Mouse (Mus musculus) hindbrain, postnatal 0 days (tissue): ENCODE results near the gene Plekha8. TPM values are rescaled to one million over a fixed set of nuclear protein-coding genes. Genes with fewer than 3 reads are reported as not detected.

Source experiments
- ATAC-seq: fragments of 200-750 bp; cut with Nextera tagmentation; 2 replicates; pipeline ENCODE4 v1.8.0; 2017; ENCODE audit warnings: mild to moderate bottlenecking, moderate TSS enrichment, moderate library complexity
- DNase-seq: peaks from one replicate; pipeline ENCODE4 v3.0.0-alpha.2; 2015; ENCODE audit warnings: low spot score
- H3K27ac ChIP-seq: fragments of 300-500 bp; sonication (generic); 2 replicates; pipeline ENCODE4 v1.5.1; 2014; ENCODE audit warnings: mild to moderate bottlenecking
- H3K27me3 ChIP-seq: fragments of 300-500 bp; sonication (generic); 2 replicates; pipeline ENCODE4 v1.6.1; 2014; ENCODE audit warnings: low read length, mixed read lengths; ENCODE audit not compliant: insufficient read depth
- H3K36me3 ChIP-seq: fragments of 300-500 bp; sonication (generic); 2 replicates; pipeline ENCODE4 v1.6.1; 2014; ENCODE audit warnings: low read length, mixed read lengths; ENCODE audit not compliant: insufficient read depth
- H3K4me1 ChIP-seq: fragments of 300-500 bp; sonication (generic); 2 replicates; pipeline ENCODE4 v1.6.1; 2014; ENCODE audit warnings: antibody characterized with exemption, low read length, mixed read lengths; ENCODE audit not compliant: insufficient read depth
- H3K4me2 ChIP-seq: fragments of 300-500 bp; sonication (generic); 2 replicates; pipeline ENCODE4 v1.6.1; 2014; ENCODE audit warnings: low read depth, mild to moderate bottlenecking, low read length, moderate library complexity, mixed read lengths
- H3K4me3 ChIP-seq: fragments of 300-500 bp; sonication (generic); 2 replicates; pipeline ENCODE4 v1.5.1; 2014; ENCODE audit warnings: low read length
- H3K9ac ChIP-seq: fragments of 300-500 bp; sonication (generic); replicated peaks from 2 replicates; pipeline ENCODE4 v1.6.1; 2014; ENCODE audit warnings: mild to moderate bottlenecking, low read length, moderate library complexity, mixed read lengths
- H3K9me3 ChIP-seq: fragments of 300-500 bp; sonication (generic); 2 replicates; pipeline ENCODE4 v1.6.1; 2016; ENCODE audit warnings: low read length, mixed read lengths
- CTCF ChIP-seq: IDR thresholded peaks from 2 replicates; pipeline ENCODE4 v1.5.1; 2016; ENCODE audit warnings: antibody characterized with exemption, control low read depth, low read depth
- WGBS: fragments of 180-500 bp; shearing (Covaris S2); extraction: QIAGEN DNeasy Blood & Tissue Kit; methylation state at CpG from one replicate; pipeline ENCODE4 v1.1.7; 2014; 5-methylcytosine and 5-hydroxymethylcytosine counted together
- polyA plus RNA-seq: library from polyadenylated mRNA; unstranded; fragments of >200 nt; fragmentation: Nextera tagmentation; extraction: Ambion mirVana; gene quantifications from 2 replicates; pipeline ENCODE4 v1.2.1, GENCODE M21; 2015
- total RNA-seq: library from RNA; depleted of rRNA; stranded (reverse); fragments of >200 nt; gene quantifications from 2 replicates; pipeline ENCODE4 v1.2.3, GENCODE M21; 2014

Plekha8 gene
- total and polyA plus RNA-seq, 2 experiments from 2014 or later = 4.8 to 13.4 TPM

- Histone ChIP-seq H3K9ac (no peak overlapping the region), H3K4me3 (no peak overlapping the region), H3K4me2 (no peak overlapping the region), H3K27ac (no peak overlapping the region), H3K9me3 (no peaks in the 10 kb centered on the region), H3K4me1 (no peaks in the 10 kb centered on the region), H3K27me3 (no peaks in the 10 kb centered on the region), H3K36me3 (no peaks in the 10 kb centered on the region)
- no peak for TF ChIP-seq CTCF
- DNase-seq = no peak
- 42% methylated on average over 5 of the region's 5 CpGs for WGBS
- no peak for ATAC-seq
These were observed 78.0 kb downstream of the Plekha8 start for GRCm38 (mm10) chr6:54672901-54673300.

- Histone ChIP-seq H3K27ac (no peak overlapping the region), H3K9me3 (no peaks in the 10 kb centered on the region), H3K36me3 (no peaks in the 10 kb centered on the region), H3K9ac (no peak overlapping the region), H3K4me2 (no peak overlapping the region), H3K4me1 (no peaks in the 10 kb centered on the region; the same call in 1 of the 2 replicates), H3K27me3 (no peaks in the 10 kb centered on the region), H3K4me3 (no peak overlapping the region)
- ATAC-seq (no peak), DNase-seq (no peak)
- 73% methylated on average over 5 of the region's 5 CpGs for WGBS
- no peak for TF ChIP-seq CTCF
These were observed 84.8 kb downstream of the Plekha8 start for GRCm38 (mm10) chr6:54679686-54680085.

- peak within 1 kb of the TSS; percentile 72 for H3K27ac ChIP-seq
- 3% methylated on average over 47 of the region's 48 CpGs for WGBS
- peak; percentile 97 for ATAC-seq
These were observed 86.2 kb downstream of the Plekha8 start, which contains the start of gene Mturn for GRCm38 (mm10) chr6:54680891-54681745. Gene Mturn, plus strand, starts transcription at chr6:54681624.

GRCm38 (mm10) chr6:54681746-54682428, 87.0 kb downstream of the Plekha8 start:
- TF ChIP-seq CTCF = no peak
- Histone ChIP-seq H3K4me3 (peak overlapping the region; percentile 95), H3K9me3 (no peaks in the 10 kb centered on the region), H3K4me2 (peak overlapping the region; percentile 89), H3K4me1 (no peaks in the 10 kb centered on the region; the same call in 1 of the 2 replicates), H3K27ac (peak overlapping the region; percentile 72), H3K36me3 (no peaks in the 10 kb centered on the region), H3K27me3 (no peaks in the 10 kb centered on the region), H3K9ac (peak overlapping the region; percentile 84)
- DNase-seq (peak; percentile 63), ATAC-seq (no peak; the same call in 1 of the 2 replicates)
- WGBS = under 1% methylated on average over 61 of the region's 61 CpGs

More at GRCm38 (mm10) chr6:54680891-54681745, 86.2 kb downstream of the Plekha8 start, which contains the start of gene Mturn:
- Histone ChIP-seq H3K4me1 (no peaks in the 10 kb centered on the region; the same call in 1 of the 2 replicates), H3K9me3 (no peaks in the 10 kb centered on the region), H3K27me3 (no peaks in the 10 kb centered on the region), H3K4me3 (peak within 1 kb of the TSS; percentile 95), H3K4me2 (peak within 1 kb of the TSS; percentile 89), H3K9ac (peak within 1 kb of the TSS; percentile 84), H3K36me3 (no peaks in the 10 kb centered on the region)
- TF ChIP-seq CTCF = no peak
- DNase-seq = peak; percentile 96

- no peak for DNase-seq
- ATAC-seq = no peak
- Histone ChIP-seq H3K36me3 (no peaks in the 10 kb centered on the region), H3K4me2 (no peak overlapping the region), H3K4me1 (no peaks in the 10 kb centered on the region; the same call in 1 of the 2 replicates), H3K9ac (no peak overlapping the region), H3K9me3 (no peaks in the 10 kb centered on the region), H3K27ac (no peak overlapping the region), H3K27me3 (no peaks in the 10 kb centered on the region), H3K4me3 (no peak overlapping the region)
- no peak for TF ChIP-seq CTCF
- 73% methylated on average over 4 of the region's 4 CpGs for WGBS
These were observed 89.2 kb downstream of the Plekha8 start for GRCm38 (mm10) chr6:54684085-54684484.

GRCm38 (mm10) chr6:54685103-54685502, 90.2 kb downstream of the Plekha8 start:
- ATAC-seq = no peak
- Histone ChIP-seq H3K4me3 (no peak overlapping the region), H3K27me3 (no peaks in the 10 kb centered on the region), H3K36me3 (peaks cover 6% of the 10 kb centered on the region; the same call in 1 of the 2 replicates), H3K9ac (no peak overlapping the region), H3K4me2 (no peak overlapping the region), H3K27ac (no peak overlapping the region), H3K9me3 (no peaks in the 10 kb centered on the region), H3K4me1 (no peaks in the 10 kb centered on the region; the same call in 1 of the 2 replicates)
- no peak for TF ChIP-seq CTCF
- DNase-seq = no peak
- 78% methylated on average over 5 of the region's 5 CpGs for WGBS
